13 mouse cellular contexts compared by ENCODE assay signal in the genomic region with DNA sequence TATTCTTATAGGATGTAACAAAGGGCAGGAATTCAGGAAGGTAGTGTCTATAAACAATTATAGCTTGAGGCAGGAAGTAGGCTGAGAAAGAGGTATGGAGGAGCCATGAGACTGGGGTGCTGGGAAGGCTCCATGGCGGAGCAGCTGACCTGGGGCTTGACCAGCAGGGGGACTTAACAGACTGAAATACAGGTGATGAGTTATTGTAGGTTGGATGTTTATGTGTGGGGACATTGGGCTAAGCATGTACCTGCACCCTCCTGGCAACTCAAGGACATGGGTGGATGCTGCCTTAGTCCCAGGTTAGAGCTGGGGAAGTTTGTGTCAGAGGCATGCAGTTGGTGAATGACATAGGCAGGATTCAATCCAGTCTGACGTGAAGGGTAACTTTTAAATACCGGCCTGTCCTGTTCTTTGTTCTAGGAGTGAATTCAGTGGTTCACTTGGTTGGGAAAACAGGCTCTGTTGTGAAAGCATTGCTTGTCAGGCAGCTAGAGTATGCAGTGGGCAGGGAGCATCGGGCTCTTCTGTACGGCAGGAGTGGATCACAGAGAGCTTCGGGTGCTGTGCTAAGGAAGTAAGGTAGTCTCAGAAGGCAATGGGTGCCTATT. TPM values are rescaled to one million over a fixed set of nuclear protein-coding genes. Genes with fewer than 3 reads are reported as not detected.
DNase-seq lines count a peak whose midpoint lies in the region; ATAC-seq and TF ChIP-seq lines count a peak whose summit lies in the region.
"Had no signal": no experiment of that assay in that cellular context is flagged by ENCODE, and none has a peak within 500 bp of the region (broad histone marks: within the 10 kb centered on the region; RNA-seq: fewer than 3 reads in every experiment).

No protein-coding gene starts in this region.

- H3K4me1 ChIP-seq in intestine, postnatal 0 days (replicated peaks; ENCODE audit: control insufficient read depth, insufficient read depth, low read length): peaks cover 2% of the 10 kb centered on the region; the same call in 1 of the 2 replicates
- H3K4me1 ChIP-seq in intestine, embryonic 16.5 days (ENCODE audit: control insufficient read depth, insufficient read depth, low read length): 0 out of 2 replicates have a peak, but pooled peaks cover 3% of the 10 kb centered on the region
- peaks cover 9% of the 10 kb centered on the region for H3K4me1 ChIP-seq in testis, adult 2 months (ENCODE audit: control insufficient read depth, insufficient read depth, low read length)
- H3K4me1 ChIP-seq in cerebellum, adult 2 months (ENCODE audit: control insufficient read depth, insufficient read depth, low read length): no peaks in the 10 kb centered on the region
- H3K4me1 ChIP-seq: neural tube, embryonic 15.5 days had no signal

- H3K4me3 ChIP-seq in intestine, postnatal 0 days (ENCODE audit: low read depth, low read length): no peak overlapping the region
- no peak overlapping the region for H3K4me3 ChIP-seq in intestine, embryonic 16.5 days (ENCODE audit: low read length)
- H3K4me3 ChIP-seq in testis, adult 2 months (ENCODE audit: control insufficient read depth, low read depth, low read length): no peak overlapping the region
- H3K4me3 ChIP-seq in cerebellum, adult 2 months (replicated peaks; ENCODE audit: insufficient read depth, low read depth, low read length): no peak overlapping the region
- H3K4me3 ChIP-seq: erythroblast, embryonic 14.5 days; liver, embryonic 13.5 days; neural tube, embryonic 15.5 days had no signal

- H3K9me3 ChIP-seq in intestine, postnatal 0 days (ENCODE audit: control insufficient read depth): no peaks in the 10 kb centered on the region
- no peaks in the 10 kb centered on the region for H3K9me3 ChIP-seq in intestine, embryonic 16.5 days (ENCODE audit: control insufficient read depth, low read length)
- H3K9me3 ChIP-seq: liver, embryonic 13.5 days; neural tube, embryonic 15.5 days had no signal

- TF ChIP-seq POLR2A in testis, adult 2 months (IDR thresholded peaks at IDR 0.05; ENCODE audit: control insufficient read depth, low read depth, low read length): no peak
- TF ChIP-seq POLR2A in cerebellum, adult 2 months (IDR thresholded peaks at IDR 0.05; ENCODE audit: borderline replicate concordance, insufficient read depth, low read length): no peak

- peak overlapping the region; percentile 28 for H3K27ac ChIP-seq in intestine, postnatal 0 days (ENCODE audit: low read depth, low read length)
- no peak overlapping the region for H3K27ac ChIP-seq in intestine, embryonic 16.5 days (ENCODE audit: low read length)
- no peak overlapping the region for H3K27ac ChIP-seq in testis, adult 2 months (ENCODE audit: control insufficient read depth, insufficient read depth, low read depth, low read length)
- H3K27ac ChIP-seq in cerebellum, adult 2 months (ENCODE audit: insufficient read depth, low read length): no peak overlapping the region
- H3K27ac ChIP-seq: liver, embryonic 13.5 days; neural tube, embryonic 15.5 days had no signal

- H3K36me3 ChIP-seq in intestine, postnatal 0 days (ENCODE audit: control insufficient read depth, insufficient read depth): no peaks in the 10 kb centered on the region
- no peaks in the 10 kb centered on the region for H3K36me3 ChIP-seq in intestine, embryonic 16.5 days (ENCODE audit: control insufficient read depth, insufficient read depth, low read length)
- H3K36me3 ChIP-seq in testis, adult 2 months (ENCODE audit: control insufficient read depth, insufficient read depth, low read length): no peaks in the 10 kb centered on the region
- H3K36me3 ChIP-seq: liver, embryonic 13.5 days; neural tube, embryonic 15.5 days had no signal

- DNase-seq in testis, postnatal 14 days (ENCODE audit: low spot score): no peak
- DNase-seq in ZHBTc4 (ENCODE audit: low read depth, low spot score) (peak; percentile 21), adipocyte (ENCODE audit: low spot score) (no peak)
- DNase-seq in thymus, postnatal 25 days: peak; percentile 23
- no peak for DNase-seq in cerebellum, adult 2 months
- DNase-seq: cerebellum, adult 18-20 months; heart, postnatal 14 days; liver, embryonic 13.5 days had no signal

- H3K27me3 ChIP-seq in intestine, postnatal 0 days (replicated peaks; ENCODE audit: control insufficient read depth, insufficient read depth, low read length): no peaks in the 10 kb centered on the region
- no peaks in the 10 kb centered on the region for H3K27me3 ChIP-seq in intestine, embryonic 16.5 days (replicated peaks; ENCODE audit: control insufficient read depth, insufficient read depth, low read length)
- H3K27me3 ChIP-seq in testis, adult 2 months (ENCODE audit: control insufficient read depth, insufficient read depth, low read length): no peaks in the 10 kb centered on the region
- no peaks in the 10 kb centered on the region for H3K27me3 ChIP-seq in cerebellum, adult 2 months (ENCODE audit: control insufficient read depth, insufficient read depth, low read length)
- H3K27me3 ChIP-seq: liver, embryonic 13.5 days; neural tube, embryonic 15.5 days had no signal

- H3K9ac ChIP-seq in intestine, postnatal 0 days (ENCODE audit: low read depth, low read length): no peak overlapping the region
- no peak overlapping the region for H3K9ac ChIP-seq in intestine, embryonic 16.5 days (ENCODE audit: low read depth, low read length)
- H3K9ac ChIP-seq: neural tube, embryonic 15.5 days had no signal

- peak; percentile 45 for TF ChIP-seq CTCF in intestine, postnatal 0 days (IDR thresholded peaks at IDR 0.05; ENCODE audit: low read depth)
- 0 out of 2 replicates have a peak, but pooled peaks have one; percentile 1 for TF ChIP-seq CTCF in testis, adult 2 months (IDR thresholded peaks at IDR 0.05; ENCODE audit: control insufficient read depth, insufficient read depth, insufficient replicate concordance, low read depth, low read length)
- TF ChIP-seq CTCF in cerebellum, adult 2 months (IDR thresholded peaks at IDR 0.05; ENCODE audit: borderline replicate concordance, insufficient read depth, low read depth, low read length): no peak

- ATAC-seq in intestine, postnatal 0 days: no peak
- no peak for ATAC-seq in intestine, embryonic 16.5 days

- WGBS in intestine, postnatal 0 days: 84% methylated on average over 6 of the region's 6 CpGs
- WGBS in intestine, embryonic 16.5 days: 86% methylated on average over 6 of the region's 6 CpGs
- 90% methylated on average over 6 of the region's 6 CpGs for WGBS in cerebellum, adult 2 months

- H3K4me2 ChIP-seq in intestine, postnatal 0 days (replicated peaks; ENCODE audit: low read depth): no peak overlapping the region
- H3K4me2 ChIP-seq in intestine, embryonic 16.5 days (ENCODE audit: low read depth, low read length): no peak overlapping the region
- H3K4me2 ChIP-seq: liver, embryonic 13.5 days; neural tube, embryonic 15.5 days had no signal

RNA-seq across cellular contexts. Expression of a gene that starts 21.6 kb away (rescaled TPM):
- polyA plus RNA-seq in intestine, postnatal 0 days (2015; fragmentation: Nextera tagmentation; extraction: Ambion mirVana): 44.9 and 47.9 TPM in 2 replicates
- 20.2 and 51.9 TPM in 2 replicates for polyA plus RNA-seq in intestine, embryonic 16.5 days (2015; fragmentation: Nextera tagmentation; extraction: Ambion mirVana)
- polyA plus RNA-seq in testis, adult 2 months (2012; rRNA removed): 8.2 and 9.3 TPM in 2 replicates
- polyA plus RNA-seq in cerebellum, adult 2 months (2012; rRNA removed): 112 and 113 TPM in 2 replicates

Comparison
In these comparisons a context has a peak if more than half of its experiments do, and no peak if none do; other contexts are left out.
1. DNase-seq: peak in ZHBTc4 (single experiment) and thymus, postnatal 25 days (single experiment); none in testis, postnatal 14 days (single experiment), cerebellum, adult 2 months (0 of 2) and adipocyte (single experiment).